Comparison of ENCODE assay signal across 25 mouse cellular contexts in the genomic region with DNA sequence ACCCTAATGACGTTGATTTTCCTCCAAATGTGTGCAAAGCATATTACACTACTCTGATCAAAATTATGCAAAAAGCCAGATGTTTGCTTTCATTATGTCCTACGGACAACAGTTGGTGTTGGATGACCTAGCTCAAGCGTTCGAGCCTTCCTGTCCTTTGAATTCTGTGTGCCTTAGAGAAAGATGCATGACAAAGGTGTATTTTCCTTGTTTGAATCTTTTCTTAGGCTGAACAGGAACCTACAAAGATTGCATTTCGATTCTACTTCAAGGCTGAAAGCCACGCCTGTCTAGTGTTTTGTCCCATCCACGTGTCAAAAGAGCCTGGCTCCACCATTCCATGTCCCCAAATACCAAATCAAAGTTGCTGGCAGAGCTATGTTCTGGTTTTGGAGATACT.
"Had no signal": no experiment of that assay in that cellular context is flagged by ENCODE, and none has a peak within 500 bp of the region (broad histone marks: within the 10 kb centered on the region; RNA-seq: fewer than 3 reads in every experiment).

No protein-coding gene starts in this region.

- H3K9ac ChIP-seq: heart, embryonic 13.5 days; heart, embryonic 15.5 days; hindbrain, embryonic 12.5 days; hindbrain, embryonic 14.5 days; intestine, embryonic 15.5 days; limb, embryonic 13.5 days; liver, embryonic 12.5 days; liver, embryonic 14.5 days had no signal

- H3K36me3 ChIP-seq: heart, embryonic 13.5 days; heart, embryonic 15.5 days; hindbrain, embryonic 12.5 days; intestine, embryonic 15.5 days; limb, embryonic 13.5 days; liver, embryonic 12.5 days had no signal

- H3K4me3 ChIP-seq: heart, embryonic 13.5 days; heart, embryonic 15.5 days; hindbrain, embryonic 12.5 days; intestine, embryonic 15.5 days; layer of hippocampus, adult 2 months; left cerebral cortex, adult 2 months; limb, embryonic 13.5 days; liver, embryonic 12.5 days had no signal

- H3K27me3 ChIP-seq: heart, embryonic 13.5 days; heart, embryonic 15.5 days; hindbrain, embryonic 12.5 days; intestine, embryonic 15.5 days; limb, embryonic 13.5 days; liver, embryonic 12.5 days had no signal

- DNase-seq: gastrocnemius, postnatal 14 days; gastrocnemius, postnatal 36 days; heart, adult 18-20 months; heart, postnatal 14 days; heart, postnatal 36 days; kidney, adult 18-20 months; kidney, adult 8-10 months; kidney, postnatal 10 days; kidney, postnatal 25 days; kidney, postnatal 4 days; lung, adult 18-20 months had no signal

- H3K4me1 ChIP-seq: heart, embryonic 13.5 days; heart, embryonic 15.5 days; hindbrain, embryonic 12.5 days; intestine, embryonic 15.5 days; limb, embryonic 13.5 days; liver, embryonic 12.5 days had no signal

- ATAC-seq: hindbrain, embryonic 16.5 days; inflammation-experienced regulatory T-cells, adult 6 months; intestine, embryonic 15.5 days; intestine, postnatal 0 days; liver, embryonic 12.5 days had no signal

- H3K4me2 ChIP-seq: heart, embryonic 11.5 days; heart, embryonic 13.5 days; heart, embryonic 15.5 days; hindbrain, embryonic 12.5 days; hindbrain, embryonic 14.5 days; intestine, embryonic 15.5 days; limb, embryonic 13.5 days; liver, embryonic 12.5 days had no signal

- H3K9me3 ChIP-seq: hindbrain, embryonic 12.5 days; intestine, embryonic 15.5 days; limb, embryonic 13.5 days had no signal

- H3K27ac ChIP-seq: heart, embryonic 13.5 days; heart, embryonic 15.5 days; hindbrain, embryonic 12.5 days; hindbrain, embryonic 14.5 days; intestine, embryonic 15.5 days; layer of hippocampus, adult 2 months; left cerebral cortex, adult 2 months; limb, embryonic 13.5 days; liver, embryonic 12.5 days; liver, embryonic 14.5 days had no signal
